Mouse (Mus musculus) kidney, embryonic 14.5 days (tissue): Measurements from ENCODE around the gene Acvr1b. TPM values are rescaled to one million over a fixed set of nuclear protein-coding genes. Genes with fewer than 3 reads are reported as not detected.

Source experiments
- ATAC-seq: fragments of 200-750 bp; cut with Nextera tagmentation; 2 replicates; pipeline ENCODE4 v1.8.0; 2017; ENCODE audit warnings: moderate number of reproducible peaks, mild to moderate bottlenecking, moderate TSS enrichment, moderate library complexity; ENCODE audit not compliant: low FRiP score, low TSS enrichment
- H3K27ac ChIP-seq: fragments of 300-500 bp; sonication (generic); 2 replicates; pipeline ENCODE4 v1.5.1; 2014; ENCODE audit warnings: low read depth, mild to moderate bottlenecking, low read length, moderate library complexity, mixed read lengths
- H3K27me3 ChIP-seq: fragments of 300-500 bp; sonication (generic); 2 replicates; pipeline ENCODE4 v1.6.1; 2014; ENCODE audit warnings: mild to moderate bottlenecking, low read length; ENCODE audit not compliant: control insufficient read depth, insufficient read depth
- H3K36me3 ChIP-seq: fragments of 300-500 bp; sonication (generic); 2 replicates; pipeline ENCODE4 v1.6.1; 2014; ENCODE audit warnings: low read length, mixed read lengths; ENCODE audit not compliant: control insufficient read depth, insufficient read depth
- H3K4me1 ChIP-seq: fragments of 300-500 bp; sonication (generic); 2 replicates; pipeline ENCODE4 v1.6.1; 2014; ENCODE audit warnings: low read length, mixed read lengths; ENCODE audit not compliant: control insufficient read depth, insufficient read depth
- H3K4me2 ChIP-seq: fragments of 300-500 bp; sonication (generic); replicated peaks from 2 replicates; pipeline ENCODE4 v1.6.1; 2014; ENCODE audit warnings: low read depth, mild to moderate bottlenecking, low read length
- H3K4me3 ChIP-seq: fragments of 300-500 bp; sonication (generic); 2 replicates; pipeline ENCODE4 v1.5.1; 2014; ENCODE audit warnings: mild to moderate bottlenecking, low read length
- H3K9ac ChIP-seq: fragments of 300-500 bp; sonication (generic); 2 replicates; pipeline ENCODE4 v1.6.1; 2014; ENCODE audit warnings: low read depth, mild to moderate bottlenecking, low read length, moderate library complexity
- H3K9me3 ChIP-seq: fragments of 300-500 bp; sonication (generic); 2 replicates; pipeline ENCODE4 v1.6.1; 2016; ENCODE audit warnings: low read length; ENCODE audit not compliant: control insufficient read depth
- WGBS: fragments of 180-500 bp; shearing (Covaris S2); extraction: QIAGEN DNeasy Blood & Tissue Kit; methylation state at CpG from one replicate; pipeline ENCODE4 v1.1.7; 2014; 5-methylcytosine and 5-hydroxymethylcytosine counted together
- polyA plus RNA-seq: library from polyadenylated mRNA; unstranded; fragments of >200 nt; fragmentation: Nextera tagmentation; extraction: Ambion mirVana; gene quantifications from 2 replicates; pipeline ENCODE4 v1.2.1, GENCODE M21; 2014

Gene Acvr1b
- polyA plus RNA-seq, 1 experiment from 2014 or later: 7.2 TPM

DNA sequence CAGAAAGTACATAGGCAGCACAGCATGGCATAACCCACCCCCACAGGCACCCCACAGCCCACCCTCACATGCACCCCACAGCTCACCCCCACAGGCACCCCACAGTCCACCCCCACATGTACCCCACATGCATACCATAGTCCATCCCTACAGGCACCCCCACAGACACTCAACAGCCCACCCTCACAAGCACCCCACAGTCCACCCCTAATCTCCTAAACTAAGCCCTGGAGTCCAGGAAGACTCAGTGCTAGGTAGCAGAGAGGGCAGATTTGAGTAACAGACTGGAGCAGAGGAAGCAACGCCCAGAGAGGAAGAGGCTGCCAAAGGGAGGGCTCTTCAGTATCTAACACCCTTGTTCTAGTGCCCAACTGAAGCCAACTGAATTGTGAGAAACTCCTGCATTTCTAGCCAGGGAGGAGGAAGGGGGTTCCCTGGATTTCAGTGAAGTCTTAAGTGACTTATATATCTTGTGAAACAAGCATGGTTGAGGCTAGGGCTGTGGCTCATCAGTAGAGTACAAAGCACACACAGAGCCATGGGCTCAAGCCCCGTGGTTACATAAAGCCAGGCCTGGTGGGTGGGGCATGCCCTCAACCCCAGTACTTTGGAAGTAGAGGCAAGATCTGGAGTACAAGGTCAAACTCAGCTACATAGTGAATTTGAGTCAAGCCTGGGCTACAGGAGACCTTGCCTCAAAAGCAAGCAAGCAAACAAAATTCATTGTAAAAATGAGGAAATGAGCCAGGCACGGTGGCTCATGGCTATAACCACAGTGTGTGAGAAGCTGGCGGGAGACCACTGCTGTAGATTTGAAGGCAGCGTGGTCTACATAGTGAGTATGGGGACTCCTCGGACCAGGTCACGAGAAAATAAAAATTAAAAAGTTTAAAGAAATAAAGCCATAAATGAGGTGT, 18.9 kb upstream of the Acvr1b start:
- ATAC-seq: no peak
- peaks cover 5% of the 10 kb centered on the region; the same call in 1 of the 2 replicates for H3K4me1 ChIP-seq
- no peak overlapping the region for H3K4me2 ChIP-seq
- WGBS: 83% methylated on average over 7 of the region's 7 CpGs
- H3K27me3 ChIP-seq: no peaks in the 10 kb centered on the region
- H3K27ac ChIP-seq: no peak overlapping the region
- no peaks in the 10 kb centered on the region for H3K36me3 ChIP-seq
- peaks cover 4% of the 10 kb centered on the region for H3K9me3 ChIP-seq
- H3K9ac ChIP-seq: no peak overlapping the region
- H3K4me3 ChIP-seq: no peak overlapping the region

DNA sequence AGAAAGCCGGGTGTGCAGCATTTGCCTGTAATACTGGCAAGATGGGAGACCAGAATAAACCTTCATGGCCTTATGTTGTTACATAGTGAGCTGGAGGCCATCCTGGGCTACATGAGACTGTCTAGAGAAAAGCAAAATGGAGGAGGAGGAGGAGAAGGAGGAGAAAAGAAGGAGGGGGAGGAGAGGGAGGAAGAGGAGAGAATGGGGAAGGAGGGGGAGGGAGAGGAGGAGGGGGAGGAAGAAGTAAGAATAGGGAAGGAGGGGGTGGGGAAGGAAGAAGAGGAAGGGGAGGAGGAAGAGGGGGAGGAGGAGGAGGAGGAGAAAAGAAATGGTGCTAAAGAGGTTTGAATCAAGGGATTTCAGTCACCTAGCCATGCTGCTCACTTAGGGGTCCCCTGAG, 13.7 kb upstream of the Acvr1b start:
- H3K36me3 ChIP-seq: no peaks in the 10 kb centered on the region
- 6% methylated on average over 1 of the region's 1 CpGs for WGBS
- no peak overlapping the region for H3K9ac ChIP-seq
- no peak overlapping the region for H3K27ac ChIP-seq
- no peak for ATAC-seq
- peaks cover 26% of the 10 kb centered on the region for H3K4me1 ChIP-seq
- H3K4me3 ChIP-seq: no peak overlapping the region
- H3K9me3 ChIP-seq: peaks cover 4% of the 10 kb centered on the region
- H3K27me3 ChIP-seq: no peaks in the 10 kb centered on the region
- H3K4me2 ChIP-seq: no peak overlapping the region

DNA sequence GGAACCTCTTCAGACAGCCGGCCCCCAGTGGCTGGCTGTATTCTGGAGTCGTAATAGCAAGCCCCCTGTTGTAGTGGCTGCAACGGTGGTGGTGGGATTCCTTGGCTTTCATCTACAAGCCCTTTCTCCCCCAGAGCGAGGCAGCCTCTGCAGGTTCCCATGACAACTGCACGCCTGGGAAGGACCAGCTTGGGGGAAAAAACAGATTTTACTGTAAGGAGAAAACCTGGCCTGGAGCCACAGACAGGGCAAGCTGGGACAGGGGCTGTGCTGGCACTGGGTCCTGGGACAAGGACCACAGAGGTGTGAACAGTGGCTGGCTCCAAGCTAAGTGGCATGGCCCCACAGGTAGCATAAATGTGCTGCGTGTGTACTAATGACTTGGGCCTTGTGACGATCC, 13.3 kb upstream of the Acvr1b start:
- H3K4me1 ChIP-seq: peaks cover 27% of the 10 kb centered on the region
- no peaks in the 10 kb centered on the region for H3K36me3 ChIP-seq
- no peaks in the 10 kb centered on the region for H3K27me3 ChIP-seq
- WGBS: 18% methylated on average over 7 of the region's 7 CpGs
- H3K9me3 ChIP-seq: peaks cover 4% of the 10 kb centered on the region
- H3K4me2 ChIP-seq: no peak overlapping the region
- H3K9ac ChIP-seq: no peak overlapping the region
- no peak overlapping the region for H3K4me3 ChIP-seq
- H3K27ac ChIP-seq: 0 out of 2 replicates have a peak overlapping the region, but pooled peaks have one; percentile 9
- ATAC-seq: 0 out of 2 replicates have a peak, but pooled peaks have one; percentile 25

DNA sequence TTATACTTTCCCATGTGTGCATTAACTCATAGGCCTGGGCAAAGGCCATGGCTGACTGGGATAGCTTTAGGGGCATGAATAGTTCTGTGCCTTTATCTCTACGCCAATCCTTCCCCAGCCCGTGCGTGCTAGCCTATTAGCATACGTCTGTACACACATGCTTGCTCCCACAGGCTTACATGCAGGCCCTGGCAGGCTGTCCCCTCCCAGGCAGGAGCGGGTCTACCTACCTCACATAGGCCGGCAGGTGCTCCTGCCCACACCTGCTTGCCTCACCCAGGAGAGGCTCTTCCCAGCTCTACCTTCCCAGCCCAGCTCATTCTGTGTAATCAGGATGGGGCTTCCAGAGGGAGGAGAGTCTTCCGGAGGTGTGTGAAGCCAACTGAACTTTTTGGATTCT, 12.3 kb upstream of the Acvr1b start:
- no peak overlapping the region for H3K4me3 ChIP-seq
- H3K9me3 ChIP-seq: peaks cover 4% of the 10 kb centered on the region
- WGBS: 82% methylated on average over 7 of the region's 7 CpGs
- no peak overlapping the region for H3K27ac ChIP-seq
- no peak overlapping the region for H3K9ac ChIP-seq
- ATAC-seq: no peak
- H3K27me3 ChIP-seq: no peaks in the 10 kb centered on the region
- H3K4me2 ChIP-seq: no peak overlapping the region
- no peaks in the 10 kb centered on the region for H3K36me3 ChIP-seq
- H3K4me1 ChIP-seq: peaks cover 31% of the 10 kb centered on the region

DNA sequence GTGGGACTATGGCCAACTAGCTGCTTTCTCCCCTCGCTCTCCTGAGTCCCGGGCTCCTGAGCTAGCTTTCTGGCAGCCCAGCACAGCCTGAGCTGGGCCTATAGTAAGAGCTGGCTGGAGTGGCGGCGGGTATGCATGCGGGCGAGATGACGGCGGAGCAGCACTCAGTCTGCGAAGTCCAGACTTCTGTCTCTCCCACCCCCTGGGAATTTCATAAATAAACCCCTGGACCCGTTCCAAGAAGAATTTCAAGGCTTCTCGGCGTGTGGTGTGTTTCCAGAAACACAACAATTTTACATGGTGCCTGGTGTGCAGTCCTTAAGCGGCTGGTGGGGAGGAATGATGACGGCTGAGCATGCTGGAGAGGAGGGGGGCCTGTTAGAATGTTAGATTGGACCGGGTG, 10.8 kb upstream of the Acvr1b start:
- H3K4me2 ChIP-seq: 0 out of 2 replicates have a peak overlapping the region, but pooled peaks have one; percentile 10
- 0 out of 2 replicates have a peak, but pooled peaks have one; percentile 66 for ATAC-seq
- H3K27ac ChIP-seq: no peak overlapping the region
- peaks cover 31% of the 10 kb centered on the region for H3K4me1 ChIP-seq
- no peak overlapping the region for H3K9ac ChIP-seq
- H3K4me3 ChIP-seq: no peak overlapping the region
- no peaks in the 10 kb centered on the region for H3K27me3 ChIP-seq
- 24% methylated on average over 15 of the region's 15 CpGs for WGBS
- no peaks in the 10 kb centered on the region for H3K9me3 ChIP-seq
- H3K36me3 ChIP-seq: no peaks in the 10 kb centered on the region

DNA sequence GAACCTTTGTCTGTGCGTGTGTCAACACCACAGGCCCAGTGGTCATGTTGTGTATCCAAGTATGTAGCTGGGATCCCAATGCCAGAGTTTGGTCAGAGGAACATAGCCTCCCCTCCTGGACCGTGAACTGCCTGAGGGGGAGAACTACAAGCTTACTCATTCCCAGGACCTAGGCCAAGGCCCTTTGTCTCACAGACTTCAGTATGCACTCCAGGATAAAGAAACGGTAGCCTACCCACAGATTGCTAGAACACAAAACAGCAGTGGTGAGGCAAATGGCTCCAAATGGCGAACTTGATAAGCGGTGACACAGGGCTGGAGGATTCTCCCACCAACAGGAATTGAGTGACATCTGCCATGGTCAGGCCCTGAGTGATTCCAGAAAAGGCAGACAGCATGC, 10.0 kb upstream of the Acvr1b start:
- no peaks in the 10 kb centered on the region for H3K36me3 ChIP-seq
- H3K4me3 ChIP-seq: no peak overlapping the region
- no peak overlapping the region for H3K4me2 ChIP-seq
- ATAC-seq: no peak
- no peak overlapping the region; the same call in 1 of the 2 replicates for H3K27ac ChIP-seq
- WGBS: 49% methylated on average over 5 of the region's 5 CpGs
- H3K9ac ChIP-seq: no peak overlapping the region
- no peaks in the 10 kb centered on the region for H3K27me3 ChIP-seq
- no peaks in the 10 kb centered on the region for H3K9me3 ChIP-seq
- peaks cover 31% of the 10 kb centered on the region for H3K4me1 ChIP-seq

DNA sequence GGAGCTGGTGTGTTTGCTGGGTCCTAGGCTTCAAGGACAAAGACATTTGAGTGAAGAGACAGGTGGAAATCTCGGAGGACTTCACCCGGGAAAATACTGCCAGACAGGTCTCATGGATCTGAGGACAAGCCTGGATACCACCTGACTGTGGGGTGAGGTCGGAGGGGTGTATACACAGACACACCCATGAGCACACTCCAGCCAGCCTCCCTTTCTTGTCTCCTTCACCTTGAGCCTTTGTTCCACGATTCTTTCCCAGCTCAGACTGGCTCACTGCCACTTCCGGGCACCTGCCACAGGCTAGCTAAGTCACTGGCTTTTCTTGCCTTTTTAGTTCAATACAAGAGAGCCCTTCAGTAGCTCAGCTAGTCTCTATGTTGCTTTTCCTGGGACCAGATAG, 9.6 kb upstream of the Acvr1b start:
- no peaks in the 10 kb centered on the region for H3K36me3 ChIP-seq
- H3K4me2 ChIP-seq: no peak overlapping the region
- no peak for ATAC-seq
- no peak overlapping the region for H3K9ac ChIP-seq
- H3K9me3 ChIP-seq: no peaks in the 10 kb centered on the region
- peaks cover 31% of the 10 kb centered on the region for H3K4me1 ChIP-seq
- no peaks in the 10 kb centered on the region for H3K27me3 ChIP-seq
- no peak overlapping the region for H3K4me3 ChIP-seq
- no peak overlapping the region for H3K27ac ChIP-seq
- WGBS: 53% methylated on average over 5 of the region's 5 CpGs

DNA sequence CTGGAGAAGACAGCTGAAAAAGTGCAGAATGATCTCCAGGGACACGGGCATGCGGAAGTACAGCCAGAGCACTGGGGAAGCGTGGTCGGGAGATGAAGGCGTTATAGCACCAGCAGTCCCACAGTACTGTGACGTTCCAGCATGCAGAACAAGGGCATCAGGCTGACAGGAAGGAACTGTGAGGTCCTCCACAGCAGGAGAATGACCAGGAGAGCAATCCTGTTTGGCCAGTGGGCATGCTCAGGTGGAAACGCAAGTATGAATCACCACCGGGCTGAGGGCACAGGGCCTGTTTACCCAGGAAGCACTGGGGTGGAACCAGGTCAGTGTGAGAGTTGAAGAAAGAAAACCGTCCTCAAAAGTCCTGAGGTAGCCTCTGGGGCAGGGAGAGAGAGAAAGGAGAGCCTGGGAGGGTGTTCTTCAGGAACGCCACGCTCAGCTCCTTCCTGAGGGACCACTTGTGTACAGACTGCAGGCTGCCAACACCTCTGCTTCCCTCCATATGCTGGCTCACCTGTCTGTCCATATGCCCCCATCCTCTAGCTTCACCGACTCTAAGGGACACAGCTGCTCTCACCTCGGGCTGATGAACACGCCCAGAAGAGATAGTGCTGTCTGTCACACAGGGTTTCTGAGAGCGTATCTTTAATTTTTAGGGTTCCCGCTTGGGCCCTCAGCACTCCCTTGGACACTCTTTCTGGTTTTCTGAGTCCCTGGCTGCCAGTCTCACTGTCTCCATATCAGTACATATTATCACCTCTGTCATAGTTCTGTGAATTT, 8.0 kb upstream of the Acvr1b start:
- Histone ChIP-seq H3K27me3 (no peaks in the 10 kb centered on the region), H3K27ac (no peak overlapping the region), H3K9ac (no peak overlapping the region), H3K36me3 (no peaks in the 10 kb centered on the region), H3K9me3 (no peaks in the 10 kb centered on the region), H3K4me3 (no peak overlapping the region), H3K4me2 (no peak overlapping the region), H3K4me1 (peaks cover 27% of the 10 kb centered on the region)
- ATAC-seq: no peak
- 49% methylated on average over 16 of the region's 16 CpGs for WGBS

DNA sequence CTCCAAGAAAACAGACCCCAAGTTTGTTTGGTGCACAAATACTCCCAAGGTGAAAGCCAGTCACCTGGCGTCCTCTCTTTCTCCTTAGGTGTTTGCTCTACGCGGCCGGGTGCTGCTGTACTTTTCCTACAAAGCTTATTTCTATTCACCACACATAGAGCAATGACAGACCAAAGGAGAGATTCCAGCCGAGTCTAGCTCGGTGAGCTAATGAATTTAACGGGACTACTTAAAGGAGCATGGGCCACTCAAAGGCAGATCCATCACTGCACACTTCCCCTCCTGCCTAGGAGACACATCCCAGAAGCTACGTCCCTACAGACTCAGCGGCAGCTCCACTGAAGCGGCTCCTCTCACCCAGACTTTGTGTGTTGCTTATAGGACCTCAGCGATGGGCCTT, 6.3 kb upstream of the Acvr1b start:
- no peak for ATAC-seq
- H3K36me3 ChIP-seq: no peaks in the 10 kb centered on the region
- H3K27ac ChIP-seq: no peak overlapping the region
- H3K4me1 ChIP-seq: peaks cover 25% of the 10 kb centered on the region
- 73% methylated on average over 11 of the region's 11 CpGs for WGBS
- H3K4me3 ChIP-seq: no peak overlapping the region
- H3K9me3 ChIP-seq: no peaks in the 10 kb centered on the region
- no peak overlapping the region for H3K4me2 ChIP-seq
- H3K27me3 ChIP-seq: no peaks in the 10 kb centered on the region
- H3K9ac ChIP-seq: no peak overlapping the region
